Mouse (Mus musculus): ENCODE data around the gene Dnaaf2. TPM values are rescaled to one million over a fixed set of nuclear protein-coding genes. Genes with fewer than 3 reads are reported as not detected.

Gene Dnaaf2
- under 1 TPM; 0.61 to 0.70 TPM for total RNA-seq (2021)
- long read RNA-seq, experiment 1, transcript Dnaaf2-201 (3 exons, 3,390 nt), result major isoform, 12 of 12 reads
- long read RNA-seq, experiment 1, partial matches to known transcripts, result 0 of 12 reads
- long read RNA-seq, experiment 1, other reads (novel, unspliced or antisense), result 0 of 12 reads
- long read RNA-seq, experiment 2, transcript Dnaaf2-201 (3 exons, 3,390 nt), result major isoform, 7 of 7 reads
- long read RNA-seq, experiment 2, partial matches to known transcripts, result 0 of 7 reads
- long read RNA-seq, experiment 2, other reads (novel, unspliced or antisense), result 0 of 7 reads

DNA sequence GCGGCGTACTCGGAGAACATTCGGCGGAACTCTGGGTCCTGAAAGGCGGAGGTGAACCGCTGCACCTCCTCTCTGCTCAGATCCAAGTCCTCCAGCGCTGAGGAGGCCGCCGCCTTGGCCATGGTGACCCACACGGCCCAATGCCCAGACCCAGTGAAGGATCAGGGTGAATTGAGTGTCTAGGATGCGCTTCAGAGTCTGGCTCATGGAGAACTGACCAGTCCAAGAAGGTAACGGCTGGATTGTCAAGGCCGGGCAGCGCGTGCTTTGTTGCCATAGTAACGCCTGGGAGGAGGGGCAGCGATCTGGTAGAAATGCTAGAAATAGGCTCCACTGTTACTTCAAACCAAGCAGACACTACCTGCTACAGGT is at the start of gene Dnaaf2:
Gene Dnaaf2, minus strand, starts transcription at position 266 of the 372 bp plus-strand sequence.
- DNase-seq, result peak; percentile 61

DNA sequence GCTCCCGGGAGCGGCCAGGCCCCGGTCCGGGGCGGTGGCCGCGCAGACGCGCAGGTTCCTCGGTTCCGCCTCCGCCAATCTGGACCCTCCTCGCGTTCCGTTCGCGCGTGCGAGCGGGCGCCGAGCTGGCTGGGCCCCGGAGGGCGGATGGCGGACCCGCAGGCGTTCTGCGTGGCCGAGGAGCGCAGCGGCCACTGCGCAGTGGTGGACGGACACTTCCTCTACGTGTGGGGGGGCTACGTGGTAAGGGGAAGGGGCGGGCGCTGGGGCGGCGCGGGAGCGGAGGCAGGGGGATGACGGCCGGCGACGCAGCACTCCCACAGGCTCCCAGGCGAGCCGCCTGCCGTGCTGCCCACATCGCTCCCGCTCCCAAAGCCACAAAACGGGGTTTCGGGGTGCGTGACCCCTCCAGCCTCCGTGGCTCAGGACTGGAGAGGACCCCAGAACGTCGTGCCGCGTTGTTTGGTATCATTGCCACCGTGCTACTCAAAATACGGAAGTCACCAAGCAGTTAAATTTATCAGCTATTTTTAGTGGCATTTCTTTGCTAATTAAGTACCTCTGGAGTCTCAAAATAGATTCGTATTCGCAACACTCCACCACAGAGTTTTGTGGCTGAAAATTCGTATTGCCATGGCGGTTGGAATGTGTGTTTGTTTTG is 43.7 kb upstream of the Dnaaf2 start:
- DNase-seq, result peak; percentile 74

DNA sequence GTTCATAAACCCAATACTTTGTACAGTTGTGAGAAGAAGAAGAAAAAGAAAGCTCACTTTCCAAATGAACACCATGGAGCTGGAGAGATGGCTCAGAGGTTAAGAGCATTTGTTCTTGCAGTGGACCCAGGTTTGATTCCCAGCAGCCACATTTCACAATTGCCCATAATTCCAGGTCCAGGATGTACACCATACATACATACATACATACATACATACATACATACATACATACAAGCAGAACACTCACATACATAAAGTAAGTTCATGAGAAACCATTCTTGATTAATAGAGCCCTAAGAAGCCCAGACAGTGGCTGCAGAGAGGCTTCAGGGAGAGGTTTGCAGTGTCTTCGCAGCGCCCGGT is 43.2 kb upstream of the Dnaaf2 start:
- DNase-seq, result no peak

DNA sequence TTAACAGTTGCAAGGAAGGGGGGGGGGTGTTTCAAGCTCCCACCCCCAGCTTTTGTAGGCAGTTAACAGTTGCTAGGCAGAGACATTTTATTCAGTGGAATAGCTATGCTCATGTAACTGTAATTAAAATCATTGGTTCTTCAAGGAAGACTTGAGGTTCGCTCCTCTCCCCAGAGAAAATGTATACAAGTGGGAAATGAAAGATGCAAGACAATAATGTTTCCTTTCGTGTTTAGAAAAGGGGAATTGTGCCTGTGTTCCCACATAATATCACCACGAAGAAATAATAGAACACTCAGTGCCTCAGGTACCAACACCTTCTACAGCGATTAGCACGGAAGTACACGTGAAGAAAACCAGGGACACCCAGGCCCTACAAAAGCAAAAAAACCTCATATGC is 42.6 kb upstream of the Dnaaf2 start, which contains the start of gene Klhdc1:
Gene Klhdc1, plus strand, starts transcription at position 301 of the 400 bp plus-strand sequence.
- no peak for DNase-seq

GRCm38 (mm10) chr12:69238284-69238683 is 40.1 kb upstream of the Dnaaf2 start:
- no peak for DNase-seq

GRCm38 (mm10) chr12:69235782-69236181 is 37.6 kb upstream of the Dnaaf2 start:
- no peak for DNase-seq

DNA sequence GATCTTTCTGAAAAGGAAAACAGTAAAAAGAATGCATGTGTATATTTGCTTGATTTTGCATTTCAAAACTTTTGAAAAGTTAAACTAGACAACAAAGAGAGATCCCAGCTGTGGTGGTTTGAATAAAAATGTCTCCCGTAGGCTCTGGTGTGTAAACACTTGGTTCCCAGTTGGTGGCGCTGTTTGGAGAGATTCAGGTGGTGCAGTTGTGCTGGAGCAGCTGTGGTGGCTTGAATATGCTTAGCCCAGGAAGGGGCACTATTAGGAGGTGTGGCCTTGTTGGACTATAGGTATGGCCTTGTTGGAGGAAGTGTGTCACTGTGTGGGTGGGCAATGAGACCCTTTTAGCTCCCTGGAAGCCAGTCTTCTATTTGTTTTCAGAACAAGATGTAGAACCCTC is 31.0 kb upstream of the Dnaaf2 start:
- no peak for DNase-seq

DNA sequence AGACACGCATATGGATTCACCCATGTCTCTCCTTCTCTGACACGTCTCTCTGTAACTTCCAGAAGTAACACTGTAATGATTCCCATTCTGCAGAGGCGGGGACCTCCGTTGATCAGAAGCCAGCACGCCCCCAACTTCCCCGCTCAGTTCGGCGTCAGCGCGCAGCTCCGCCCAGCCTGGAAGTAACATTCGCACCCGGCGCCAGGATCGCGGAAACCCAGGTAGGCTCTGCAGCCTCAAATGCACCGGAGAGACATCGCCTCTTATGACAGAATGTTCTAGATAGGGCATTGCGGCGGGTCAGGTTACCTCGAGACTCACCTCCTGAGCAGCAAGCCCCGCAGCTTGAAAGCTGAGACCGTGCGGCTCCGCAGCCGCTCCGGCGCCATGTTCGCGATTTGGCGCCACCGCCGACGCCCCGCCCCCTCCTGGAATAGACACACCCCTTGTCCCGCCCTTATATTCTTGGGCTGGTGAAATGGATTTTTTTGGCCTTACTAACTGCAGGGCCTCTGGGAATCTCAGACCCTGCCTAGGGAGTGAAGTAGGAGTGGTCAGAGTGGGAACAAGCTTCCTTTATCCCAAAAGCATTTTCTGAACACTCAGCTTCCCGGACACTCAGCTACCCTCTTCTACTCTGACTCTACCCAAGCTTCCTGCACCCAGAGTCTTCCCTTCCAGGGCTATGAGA is 29.7 kb upstream of the Dnaaf2 start, which contains the start of gene Pole2:
Gene Pole2, minus strand, starts transcription at position 420 of the 691 bp plus-strand sequence.
- DNase-seq, result peak; percentile 92

DNA sequence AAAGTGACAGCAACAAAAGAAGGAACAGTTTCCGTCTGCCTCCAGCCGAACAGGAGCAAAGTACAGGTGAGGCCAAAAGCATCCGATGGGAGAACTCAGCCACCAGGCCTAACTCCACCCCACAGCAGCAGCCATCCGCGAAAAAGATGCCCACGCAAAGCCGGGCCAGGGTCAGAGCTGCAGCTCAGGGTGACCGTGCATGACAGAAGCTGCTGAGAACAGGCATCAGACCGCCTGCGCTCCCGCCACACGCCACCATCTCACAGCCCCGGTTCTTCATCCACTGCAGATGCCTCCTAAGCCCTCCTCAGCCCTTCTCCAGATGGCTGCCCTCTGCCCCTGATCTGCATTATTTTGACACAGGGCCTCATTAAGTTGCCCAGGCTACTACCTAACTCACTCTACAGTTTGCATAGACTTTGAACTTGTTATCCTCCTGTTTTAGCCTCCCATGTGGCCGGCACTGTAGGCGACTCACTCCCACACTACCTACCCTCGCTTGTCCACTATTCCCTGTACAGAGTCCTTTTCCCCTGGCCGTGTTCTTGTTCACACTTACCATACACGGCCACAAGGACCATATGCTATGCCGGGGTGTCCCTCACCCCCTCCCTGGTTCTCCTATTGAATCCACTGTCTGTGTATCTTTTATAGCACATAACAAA is 22.5 kb upstream of the Dnaaf2 start:
- no peak for DNase-seq

DNA sequence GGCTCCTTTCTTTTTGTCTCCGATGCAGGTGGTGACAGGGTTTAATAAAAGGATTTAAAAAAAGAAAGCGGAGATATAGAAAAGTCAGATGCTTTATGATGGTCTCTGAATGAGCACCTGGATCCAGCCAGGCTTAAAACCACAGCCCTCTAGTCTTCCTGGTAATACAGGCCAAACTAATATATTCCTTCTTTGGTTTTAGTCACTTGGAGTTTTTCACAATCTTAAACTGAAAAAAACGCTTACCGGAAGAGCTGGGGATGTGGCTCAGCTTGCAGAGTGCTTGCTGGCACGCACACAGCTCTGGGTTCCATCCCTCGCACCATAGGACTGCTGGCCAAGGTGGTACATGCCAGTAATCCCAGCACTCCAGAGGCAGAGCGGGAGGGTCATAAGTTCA is 18.4 kb upstream of the Dnaaf2 start:
- DNase-seq, result no peak

- peak; percentile 50 for DNase-seq
Observed at GRCm38 (mm10) chr12:69215000-69215785, 17.0 kb upstream of the Dnaaf2 start.

DNA sequence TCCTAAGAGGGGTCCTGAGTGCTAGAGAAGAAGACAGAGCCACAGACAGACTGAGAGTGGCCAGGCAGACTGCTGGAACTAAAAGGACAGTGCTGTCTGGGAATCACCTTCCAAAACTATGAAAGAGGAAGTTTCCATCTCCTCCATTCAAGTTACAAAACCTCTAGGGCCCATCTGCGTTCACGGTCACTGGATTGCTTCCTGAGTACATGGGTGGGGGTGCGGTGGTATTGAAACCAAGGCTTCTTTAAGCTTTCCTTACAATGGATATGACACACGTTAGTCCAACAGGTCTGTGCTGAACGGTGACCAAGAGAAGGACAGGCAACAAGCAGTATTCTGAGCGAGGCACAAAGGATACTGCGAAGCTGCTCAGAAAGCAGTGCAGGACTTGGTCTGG is 16.2 kb upstream of the Dnaaf2 start:
- DNase-seq, result no peak

DNA sequence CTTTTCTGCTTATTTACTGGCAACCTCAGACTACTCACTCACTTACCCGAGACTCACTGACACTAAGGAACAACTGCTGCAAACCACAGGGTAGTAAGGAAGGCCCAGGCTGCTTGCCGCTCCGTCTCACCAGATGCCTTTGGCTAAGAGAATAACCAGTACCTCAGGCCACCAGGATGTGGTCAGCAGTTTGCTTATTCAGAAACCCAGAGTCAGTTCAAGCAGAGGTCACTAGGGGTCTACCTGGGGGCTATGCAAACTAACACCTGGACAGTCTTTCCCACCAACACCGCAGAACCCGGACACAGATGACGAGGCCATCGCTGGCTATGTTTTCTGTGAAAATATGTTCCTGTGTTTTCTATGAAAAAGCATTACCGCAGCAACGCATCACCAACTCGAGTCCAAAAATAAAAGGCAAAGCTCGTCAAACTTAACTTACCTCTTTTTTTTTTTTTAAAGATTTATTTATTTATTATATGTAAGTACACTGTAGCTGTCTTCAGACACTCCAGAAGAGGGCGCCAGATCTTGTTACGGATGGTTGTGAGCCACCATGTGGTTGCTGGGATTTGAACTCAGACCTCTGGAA is 15.1 kb upstream of the Dnaaf2 start:
- no peak for DNase-seq

GRCm38 (mm10) chr12:69211057-69211456 is 12.8 kb upstream of the Dnaaf2 start:
- DNase-seq, result no peak

GRCm38 (mm10) chr12:69210056-69210979 is 12.1 kb upstream of the Dnaaf2 start:
- DNase-seq, result no peak

DNA sequence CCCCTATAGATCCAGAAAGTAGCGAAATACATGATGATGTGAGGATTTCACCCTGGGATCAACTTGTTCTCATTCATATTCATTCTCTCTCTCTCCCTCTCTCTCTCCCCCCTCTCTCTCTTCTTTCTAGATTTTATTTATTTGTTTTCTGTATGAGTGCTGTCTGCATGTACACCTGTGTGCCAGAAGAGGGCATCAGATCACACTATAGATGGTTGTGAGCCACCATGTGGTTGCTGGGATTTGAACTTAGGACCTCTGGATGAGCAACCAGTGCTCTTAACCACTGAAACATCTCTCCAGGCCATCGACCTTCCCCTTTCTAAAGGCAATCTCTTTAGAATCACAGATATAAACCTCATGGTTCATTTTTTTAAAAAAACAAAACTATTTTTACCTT is 10.3 kb upstream of the Dnaaf2 start:
- DNase-seq, result no peak

DNA sequence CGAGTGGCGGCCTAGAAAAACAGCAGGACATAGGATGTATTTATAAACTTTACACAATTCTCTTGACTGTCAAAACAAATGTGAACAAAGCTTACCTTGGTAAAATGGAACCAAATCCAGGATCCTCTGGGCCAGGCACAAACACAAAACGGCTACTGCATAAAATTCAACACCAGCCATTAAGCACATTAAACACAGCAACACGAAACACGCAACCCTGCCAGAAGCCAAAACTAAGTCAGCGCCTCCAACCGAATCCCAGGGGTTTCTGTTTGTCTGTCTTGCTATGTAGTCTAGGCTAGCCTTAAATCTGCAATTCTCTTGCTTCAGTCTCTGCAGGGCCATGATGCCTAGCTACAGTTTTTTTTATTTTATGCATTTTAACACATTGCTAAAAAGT is 9.7 kb upstream of the Dnaaf2 start:
- DNase-seq, result no peak

DNA sequence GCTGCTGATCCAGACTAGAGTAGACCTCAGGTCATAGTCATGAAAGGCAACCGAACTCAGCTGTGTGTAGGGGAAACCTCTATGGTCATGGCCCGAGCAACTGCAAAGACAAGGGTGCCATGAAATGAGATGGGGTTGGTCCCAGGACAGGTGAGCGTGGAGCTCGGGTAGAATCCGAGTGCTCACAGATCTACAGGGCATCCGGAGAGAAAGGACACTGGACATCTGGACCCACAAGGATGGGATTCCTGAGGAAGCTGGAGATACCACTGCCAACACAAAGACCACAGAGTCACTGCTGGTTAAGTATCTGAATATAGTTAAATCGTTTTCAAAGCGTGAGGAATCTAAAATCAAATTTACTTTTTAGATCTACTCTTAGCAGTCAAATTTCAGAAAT is 9.2 kb upstream of the Dnaaf2 start:
- no peak for DNase-seq

- no peak for DNase-seq
Observed at GRCm38 (mm10) chr12:69204052-69204833, 6.0 kb upstream of the Dnaaf2 start, which contains the start of gene Gm49384. TSS of gene Gm49384 (minus strand) at chr12:69204267.
